Comparison of ENCODE assay signal across 23 mouse cellular contexts in the genomic region with DNA sequence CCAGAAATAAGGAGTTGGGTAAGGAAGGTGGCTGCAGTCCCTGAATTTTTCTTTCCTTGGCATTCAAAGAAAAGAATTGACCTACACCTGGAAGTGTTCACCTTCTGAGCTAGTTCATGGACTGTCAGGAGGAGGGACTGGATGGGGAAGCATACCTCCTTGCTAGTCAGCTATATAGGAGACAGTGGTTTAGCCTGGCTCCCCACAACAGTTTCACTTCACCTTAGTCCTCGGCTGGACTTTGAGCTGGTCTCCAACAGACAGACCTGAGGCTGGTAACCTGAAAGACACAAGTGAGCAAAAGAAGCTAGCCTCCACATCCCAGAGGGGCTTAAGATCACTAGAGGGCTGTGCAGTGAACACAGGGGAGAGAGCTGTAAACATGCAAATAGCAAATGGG. TPM values are rescaled to one million over a fixed set of nuclear protein-coding genes. Genes with fewer than 3 reads are reported as not detected.
DNase-seq lines count a peak whose midpoint lies in the region; ATAC-seq and TF ChIP-seq lines count a peak whose summit lies in the region.
"Had no signal": no experiment of that assay in that cellular context is flagged by ENCODE, and none has a peak within 500 bp of the region (broad histone marks: within the 10 kb centered on the region; RNA-seq: fewer than 3 reads in every experiment).

No protein-coding gene starts in this region.

- TF ChIP-seq EP300 in CH12.LX (IDR thresholded peaks at IDR 0.05; ENCODE audit: low read length): peak; percentile 25; the same call in 1 of the 2 replicates

- no peaks in the 10 kb centered on the region for H3K9me3 ChIP-seq in CH12.LX (replicated peaks; ENCODE audit: low read length)
- H3K9me3 ChIP-seq: forebrain, embryonic 10.5 days; forebrain, embryonic 13.5 days; hindbrain, embryonic 10.5 days; hindbrain, embryonic 13.5 days had no signal

- dilution Hi-C loops in CH12.LX (cut with MboI; ENCODE audit: extremely low pct_ligation_motif_present, extremely low pct_unique_long_range_greater_than_20kb, low sequenced_read_pairs): no loop called here

- H3K36me3 ChIP-seq in CH12.LX (replicated peaks in 1 of 2; ENCODE audit: control insufficient read depth in 1 of 2, insufficient read depth in 1 of 2, low read length in 1 of 2): no peaks in the 10 kb centered on the region
- H3K36me3 ChIP-seq: forebrain, embryonic 10.5 days; hindbrain, embryonic 10.5 days; hindbrain, embryonic 13.5 days had no signal

- H3K27ac ChIP-seq in CH12.LX (ENCODE audit: insufficient read depth, low read depth): no peak overlapping the region
- H3K27ac ChIP-seq: forebrain, embryonic 10.5 days; forebrain, embryonic 13.5 days; hindbrain, embryonic 10.5 days; hindbrain, embryonic 13.5 days had no signal

- no peak for TF ChIP-seq CTCF in CH12.LX (conservative IDR thresholded peaks at IDR 0.05 in 1 of 2, IDR thresholded peaks at IDR 0.05 in 1 of 2; ENCODE audit: low read depth in 2 of 2, low read length in 2 of 2)

- ATAC-seq in common myeloid progenitor, adult 5-6 weeks (replicated peaks; ENCODE audit: low read depth, poor library complexity, severe bottlenecking): peak; percentile 55
- ATAC-seq in megakaryocyte progenitor cell, adult 5-6 weeks (replicated peaks; ENCODE audit: poor library complexity): peak; percentile 58
- ATAC-seq: activated CD4-positive, CD25-positive, alpha-beta regulatory T cell, adult 4 months; CD4-positive, CD25-positive, alpha-beta regulatory T cell, adult 4 months; forebrain, embryonic 13.5 days; forebrain, embryonic 16.5 days; hindbrain, embryonic 16.5 days had no signal

- in situ Hi-C loops in CH12.LX (cut with MboI; ENCODE audit: low pct_ligation_motif_present, low pct_unique_long_range_greater_than_20kb, low sequenced_read_pairs): loop anchor here (5.0 to 25.0 kb wide), 2 partner anchors 119 to 504 kb away; no protein-coding TSS in a partner anchor

- TF ChIP-seq POLR2A in CH12.LX (IDR thresholded peaks at IDR 0.05; ENCODE audit: low read depth, low read length): no peak

- no peaks in the 10 kb centered on the region for H3K79me2 ChIP-seq in CH12.LX (replicated peaks; ENCODE audit: control insufficient read depth, extremely low read depth, insufficient read depth, poor library complexity, severe bottlenecking)

- H3K4me2 ChIP-seq in CH12.LX (ENCODE audit: insufficient read depth, low read depth, poor library complexity, severe bottlenecking): peak overlapping the region; percentile 11; the same call in 1 of the 2 replicates
- H3K4me2 ChIP-seq: forebrain, embryonic 13.5 days; heart, embryonic 11.5 days; hindbrain, embryonic 13.5 days had no signal

- TF ChIP-seq RAD21 in CH12.LX (IDR thresholded peaks at IDR 0.05; ENCODE audit: low read depth, low read length): no peak

- H3K9ac ChIP-seq in CH12.LX (ENCODE audit: insufficient read depth, low read depth): no peak overlapping the region
- H3K9ac ChIP-seq: forebrain, embryonic 13.5 days; hindbrain, embryonic 13.5 days had no signal

- H3K4me3 ChIP-seq in CH12.LX (replicated peaks in 1 of 3; ENCODE audit: low read depth in 2 of 3, low read length in 2 of 3, poor library complexity in 1 of 3): no peak overlapping the region
- H3K4me3 ChIP-seq: forebrain, embryonic 10.5 days; forebrain, embryonic 13.5 days; hindbrain, embryonic 10.5 days; hindbrain, embryonic 13.5 days had no signal

- peaks cover 11 to 42% of the 10 kb centered on the region in 2 experiments for H3K4me1 ChIP-seq in CH12.LX (ENCODE audit: control insufficient read depth in 1 of 2, insufficient read depth in 2 of 2)
- H3K4me1 ChIP-seq: forebrain, embryonic 13.5 days had no signal

- H3K27me3 ChIP-seq in CH12.LX (replicated peaks): peaks cover 4% of the 10 kb centered on the region
- H3K27me3 ChIP-seq: forebrain, embryonic 13.5 days had no signal

- no peak for DNase-seq in CH12.LX (ENCODE audit: extremely low read depth)
- no peak for DNase-seq in layer of hippocampus, adult 11-12 months (ENCODE audit: low spot score)
- DNase-seq in frontal cortex, adult 2 months (ENCODE audit: extremely low spot score in 1 of 2, low spot score in 1 of 2): no peak
- DNase-seq in thymus, postnatal 4 days: no peak
- DNase-seq: adrenal gland, adult 8-10 months; adrenal gland, postnatal 25 days; cerebellum, adult 11-12 months; cerebellum, adult 8-10 months; cerebellum, postnatal 10 days; cerebellum, postnatal 36 days; gastrocnemius, postnatal 25 days; heart, postnatal 36 days had no signal

TF ChIP-seq in CH12.LX, 34 proteins besides CTCF, POLR2A, EP300 and RAD21:
- TF ChIP-seq ZKSCAN1 (IDR thresholded peaks at IDR 0.05; ENCODE audit: borderline replicate concordance, low read depth, low read length) (no peak), ZNF384 (IDR thresholded peaks at IDR 0.05; ENCODE audit: low read depth, low read length) (no peak), TCF12 (IDR thresholded peaks at IDR 0.05; ENCODE audit: low read depth, low read length) (no peak), IRF4 (IDR thresholded peaks at IDR 0.05; ENCODE audit: low read depth, low read length) (peak; percentile 59; the same call in 1 of the 2 replicates)

RNA-seq across cellular contexts. Expression of gene Zdhhc13, which starts 30.7 kb away (rescaled TPM):
- 19.9 and 22.0 TPM in 2 replicates for total RNA-seq in CH12.LX (2012; rRNA removed)
- total RNA-seq in CH12.LX (2014; rRNA removed): 74.3 and 76.8 TPM in 2 replicates
- polyA plus RNA-seq in CH12.LX (2012; ENCODE audit: insufficient read length, low read depth): 29.8 and 32.3 TPM in 2 replicates
- total RNA-seq in common myeloid progenitor, adult 5-6 weeks (2017): 41.8 and 52.3 TPM in 2 replicates
- 62.0 and 63.1 TPM in 2 replicates for total RNA-seq in megakaryocyte progenitor cell, adult 5-6 weeks (2015)
- total RNA-seq in megakaryocyte progenitor cell, adult 5-6 weeks (2017): 38.5 and 51.3 TPM in 2 replicates
- polyA plus RNA-seq in frontal cortex, adult 2 months (2012; rRNA removed): 23.7 and 26.7 TPM in 2 replicates
